ENCODE assay signal across 8 mouse cellular contexts in genomic region chr9:111311031-111311842, GRCm38 (mm10). TPM values are rescaled to one million over a fixed set of nuclear protein-coding genes. Genes with fewer than 3 reads are reported as not detected.
DNase-seq lines count a peak whose midpoint lies in the region; ATAC-seq lines count a peak whose summit lies in the region.

Trank1 (plus strand) TSS chr9:111311739.

- 9% methylated on average over 68 of the region's 72 CpGs for WGBS in heart, embryonic 13.5 days
- 9% methylated on average over 65 of the region's 72 CpGs for WGBS in midbrain, embryonic 14.5 days

- peak; percentile 5 for DNase-seq in urinary bladder, postnatal 14 days (ENCODE audit: low spot score)
- DNase-seq in urinary bladder, postnatal 36 days (ENCODE audit: low spot score in 2 of 2): no peak
- DNase-seq in cerebellum, postnatal 4 days (ENCODE audit: low spot score in 2 of 2): peak; percentile 24 to 33
- DNase-seq in layer of hippocampus, postnatal 25 days (ENCODE audit: extremely low spot score in 1 of 2, low spot score in 1 of 2): peak; percentile 36 to 48
- peak; percentile 74 for DNase-seq in midbrain, embryonic 14.5 days
- DNase-seq in urinary bladder, postnatal 10 days (ENCODE audit: low spot score): no peak

- H3K27ac ChIP-seq in heart, embryonic 13.5 days (replicated peaks): no peak within 1 kb of the TSS
- no peak within 1 kb of the TSS for H3K27ac ChIP-seq in midbrain, embryonic 14.5 days (replicated peaks; ENCODE audit: low read depth, low read length)

- H3K27me3 ChIP-seq in heart, embryonic 13.5 days (replicated peaks): peaks cover 66% of the 10 kb centered on the region
- H3K27me3 ChIP-seq in midbrain, embryonic 14.5 days (ENCODE audit: control insufficient read depth, insufficient read depth, low read length): peaks cover 50% of the 10 kb centered on the region

- H3K36me3 ChIP-seq in heart, embryonic 13.5 days: no peaks in the 10 kb centered on the region
- no peaks in the 10 kb centered on the region for H3K36me3 ChIP-seq in midbrain, embryonic 14.5 days (ENCODE audit: control insufficient read depth, insufficient read depth, low read length)

- H3K4me1 ChIP-seq in heart, embryonic 13.5 days: peaks cover 16% of the 10 kb centered on the region
- H3K4me1 ChIP-seq in midbrain, embryonic 14.5 days (ENCODE audit: control insufficient read depth, insufficient read depth, low read length): 0 out of 2 replicates have a peak, but pooled peaks cover 6% of the 10 kb centered on the region

- ATAC-seq in heart, embryonic 13.5 days (ENCODE audit: extremely low read depth, insufficient number of reproducible peaks, low FRiP score, low TSS enrichment): no peak; the same call in 1 of the 2 replicates
- ATAC-seq in midbrain, embryonic 14.5 days (ENCODE audit: low FRiP score, low TSS enrichment): peak; percentile 63; the same call in 1 of the 2 replicates
- ATAC-seq in erythroblast, adult 5-6 weeks (replicated peaks; ENCODE audit: low FRiP score, poor library complexity, severe bottlenecking): no peak

- peak within 1 kb of the TSS; percentile 64 for H3K9ac ChIP-seq in heart, embryonic 13.5 days
- peak within 1 kb of the TSS; percentile 62 for H3K9ac ChIP-seq in midbrain, embryonic 14.5 days (replicated peaks; ENCODE audit: low read length)

- peak within 1 kb of the TSS; percentile 79 for H3K4me2 ChIP-seq in heart, embryonic 13.5 days
- peak within 1 kb of the TSS; percentile 95 for H3K4me2 ChIP-seq in midbrain, embryonic 14.5 days (ENCODE audit: low read length)

- H3K9me3 ChIP-seq in heart, embryonic 13.5 days: peaks cover 22% of the 10 kb centered on the region
- 0 out of 2 replicates have a peak, but pooled peaks cover 6% of the 10 kb centered on the region for H3K9me3 ChIP-seq in midbrain, embryonic 14.5 days (ENCODE audit: control insufficient read depth, low read length)

- peak within 1 kb of the TSS; percentile 57 for H3K4me3 ChIP-seq in heart, embryonic 13.5 days
- peak within 1 kb of the TSS; percentile 54 for H3K4me3 ChIP-seq in midbrain, embryonic 14.5 days (replicated peaks; ENCODE audit: low read depth, low read length)

RNA-seq across cellular contexts. Expression of gene Trank1, which starts in this region (rescaled TPM):
- 0.06 and 0.24 TPM in 2 replicates for polyA plus RNA-seq in heart, embryonic 13.5 days (2015; fragmentation: Nextera tagmentation; extraction: Ambion mirVana)
- 100 to 1,000 TPM; 159 to 197 TPM for total RNA-seq in layer of hippocampus, postnatal 25 days (2021)
- polyA plus RNA-seq in midbrain, embryonic 14.5 days (2014; fragmentation: Nextera tagmentation; extraction: Ambion mirVana): 14.2 and 18.1 TPM in 2 replicates
- total RNA-seq in erythroblast, adult 5-6 weeks (2015; ENCODE audit: low replicate concordance): not detected in 2 replicates
- under 0.01 TPM in 1 of 2 replicates, not detected in the other for total RNA-seq in erythroblast, adult 5-6 weeks (2017; ENCODE audit: low replicate concordance)

Comparison
In these comparisons a context has a peak if more than half of its experiments do, and no peak if none do; other contexts are left out.
1. RNA of gene Trank1 (total RNA-seq): 159 to 197 TPM in layer of hippocampus, postnatal 25 days; under 0.01 TPM in erythroblast, adult 5-6 weeks; every median in the first group is over 100 times any median in the second.
2. RNA of gene Trank1 (polyA plus RNA-seq): 14.2 to 18.1 TPM in midbrain, embryonic 14.5 days; 0.06 to 0.24 TPM in heart, embryonic 13.5 days; every median in the first group is over 10 times any median in the second.
3. DNase-seq: peak in urinary bladder, postnatal 14 days (single experiment), cerebellum, postnatal 4 days (2 of 2), layer of hippocampus, postnatal 25 days (2 of 2) and midbrain, embryonic 14.5 days (single experiment); none in urinary bladder, postnatal 36 days (0 of 2) and urinary bladder, postnatal 10 days (single experiment).